Mouse (Mus musculus): ENCODE measurements around the gene Selenon. TPM values are rescaled to one million over a fixed set of nuclear protein-coding genes. Genes with fewer than 3 reads are reported as not detected.
A peak's percentile ranks its signal among the peaks of the same experiment; 100 is the strongest.
"Not testable (repeated sequence)": the region's sequence is repeated elsewhere in the genome, so short reads cannot be mapped to it uniquely, and the experiment has no call there.

Gene Selenon
- polyA plus RNA-seq, 1 experiment from 2014 or later, result 36.7 TPM

- Histone ChIP-seq H3K4me3 (peak overlapping the region; percentile 56), H3K36me3 (no peaks in the 10 kb centered on the region), H3K27me3 (no peaks in the 10 kb centered on the region), H3K4me2 (replicated peaks) (peak overlapping the region; percentile 99), H3K4me1 (peaks cover 27% of the 10 kb centered on the region), H3K27ac (peak overlapping the region; percentile 40; the same call in 1 of the 2 replicates), H3K9ac (peak overlapping the region; percentile 66), H3K9me3 (replicated peaks) (no peaks in the 10 kb centered on the region)
- peak; percentile 57; the same call in 1 of the 2 replicates for ATAC-seq (ENCODE audit: low FRiP score)
- WGBS, result 11% methylated on average over 6 of the region's 6 CpGs
These were observed 54.7 kb downstream of the Selenon start for GRCm38 (mm10) chr4:134497223-134497622.

DNA sequence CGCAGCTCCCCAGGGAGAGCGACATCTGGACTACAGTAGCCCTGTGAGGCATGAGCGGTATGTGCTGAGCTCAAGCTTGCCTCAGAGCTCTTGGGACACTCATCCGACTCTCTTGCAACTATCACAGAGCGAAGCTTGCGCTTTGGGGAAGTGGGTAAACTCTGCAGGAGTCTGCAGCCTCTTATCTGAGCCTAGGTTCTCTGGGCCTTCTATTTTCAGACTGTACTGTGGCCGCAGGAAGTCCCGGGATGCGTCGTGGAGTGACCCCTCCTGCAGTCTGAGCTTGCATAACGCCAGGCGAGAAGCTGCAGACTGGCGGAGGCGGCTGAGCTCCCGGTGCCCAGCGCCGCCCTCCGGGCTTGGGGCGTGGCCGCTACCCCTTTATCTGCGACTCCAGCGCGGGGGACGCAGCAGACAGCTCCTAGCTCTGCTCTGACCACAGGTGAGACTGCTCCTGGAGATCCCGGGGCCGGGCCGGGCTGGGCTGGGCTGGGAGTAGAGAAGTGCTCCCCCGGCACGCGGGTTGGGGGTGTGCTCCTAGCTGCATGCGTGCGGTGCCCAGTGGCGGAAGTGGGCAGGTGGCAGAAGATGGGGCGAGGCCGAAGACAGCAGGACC, 55.3 kb downstream of the Selenon start, which contains the start of gene Paqr7:
Gene Paqr7 (plus strand): TSS at position 103 of the 616 bp plus-strand sequence.
- Histone ChIP-seq H3K36me3 (no peaks in the 10 kb centered on the region), H3K27me3 (no peaks in the 10 kb centered on the region), H3K9ac (peak within 1 kb of the TSS; percentile 66), H3K4me1 (peaks cover 29% of the 10 kb centered on the region), H3K4me3 (peak within 1 kb of the TSS; percentile 56), H3K4me2 (replicated peaks) (peak within 1 kb of the TSS; percentile 99), H3K9me3 (replicated peaks) (no peaks in the 10 kb centered on the region), H3K27ac (peak within 1 kb of the TSS; percentile 40)
- WGBS, result 3% methylated on average over 35 of the region's 35 CpGs
- ATAC-seq (ENCODE audit: low FRiP score), result peak; percentile 64

- Histone ChIP-seq H3K27me3 (no peaks in the 10 kb centered on the region), H3K36me3 (no peaks in the 10 kb centered on the region), H3K4me2 (replicated peaks) (no peak overlapping the region), H3K9ac (no peak overlapping the region), H3K4me3 (no peak overlapping the region), H3K4me1 (peaks cover 29% of the 10 kb centered on the region), H3K9me3 (replicated peaks) (no peaks in the 10 kb centered on the region), H3K27ac (no peak overlapping the region)
- WGBS, result 65% methylated on average over 5 of the region's 5 CpGs
- ATAC-seq (ENCODE audit: low FRiP score), result no peak
These were observed 56.4 kb downstream of the Selenon start for GRCm38 (mm10) chr4:134495546-134495923.

DNA sequence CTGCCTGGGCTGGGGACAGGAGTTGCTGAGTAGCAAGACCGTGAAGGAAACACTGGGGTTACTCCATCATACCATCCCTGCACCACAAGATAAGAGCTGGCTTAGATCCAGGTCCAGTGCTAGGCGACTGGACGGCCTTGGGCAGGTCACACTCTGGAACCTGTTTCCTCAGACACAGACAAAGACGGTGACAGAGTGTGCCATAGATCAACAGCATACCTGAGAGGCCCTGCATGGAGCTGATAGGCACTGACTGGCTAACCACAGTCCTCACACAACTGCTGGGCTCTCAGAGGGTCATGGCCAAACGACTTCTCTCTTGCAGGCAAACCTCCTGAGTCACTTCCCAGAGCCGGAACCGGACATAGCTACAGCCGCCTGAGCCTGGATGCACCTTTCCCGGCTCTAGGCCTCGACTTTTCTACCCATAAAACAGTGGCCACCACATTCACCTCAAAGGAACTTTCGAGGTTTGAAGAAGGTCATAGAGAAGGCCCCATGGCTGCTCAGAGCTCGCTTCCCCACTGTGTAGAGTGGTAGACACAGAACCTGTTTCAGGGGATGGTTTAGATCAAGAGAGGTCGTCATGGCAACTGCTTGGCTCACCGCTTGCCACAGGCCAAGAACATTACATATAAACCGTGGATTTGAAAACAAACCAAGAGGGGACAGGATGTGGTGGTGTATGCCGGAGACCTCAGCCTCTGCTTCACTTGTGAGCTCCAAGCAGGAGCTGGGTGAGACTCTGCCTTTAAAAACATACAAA, 57.0 kb downstream of the Selenon start:
- no peaks in the 10 kb centered on the region for H3K9me3 ChIP-seq (replicated peaks)
- H3K4me2 ChIP-seq (replicated peaks), result no peak overlapping the region
- H3K36me3 ChIP-seq, result no peaks in the 10 kb centered on the region
- ATAC-seq (ENCODE audit: low FRiP score), result no peak
- no peak overlapping the region for H3K9ac ChIP-seq
- 73% methylated on average over 16 of the region's 16 CpGs for WGBS
- H3K27ac ChIP-seq, result no peak overlapping the region
- no peaks in the 10 kb centered on the region for H3K27me3 ChIP-seq
- H3K4me1 ChIP-seq, result peaks cover 29% of the 10 kb centered on the region
- no peak overlapping the region for H3K4me3 ChIP-seq

DNA sequence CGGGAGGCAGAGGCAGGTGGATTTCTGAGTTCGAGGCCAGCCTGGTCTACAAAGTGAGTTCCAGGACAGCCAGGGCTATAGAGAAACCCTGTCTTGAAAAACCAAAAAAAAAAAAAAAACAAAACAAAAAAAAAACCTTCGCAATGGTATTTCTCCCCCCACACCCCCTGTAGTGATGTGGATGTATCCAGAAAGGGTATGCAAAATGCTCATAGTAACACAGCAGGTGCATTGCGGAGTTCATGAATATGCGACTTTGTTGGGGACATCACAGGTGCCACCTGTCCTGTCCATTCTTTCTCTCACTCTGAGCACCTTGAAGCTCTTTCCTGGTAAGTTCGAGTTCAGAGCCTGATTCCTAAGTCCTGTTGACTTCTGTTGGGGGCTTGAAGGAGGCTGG, 57.8 kb downstream of the Selenon start:
- not testable (repeated sequence) for H3K9me3 ChIP-seq (replicated peaks); H3K4me2 ChIP-seq (replicated peaks); H3K9ac ChIP-seq; H3K27me3 ChIP-seq; H3K4me3 ChIP-seq; ATAC-seq (ENCODE audit: low FRiP score); H3K36me3 ChIP-seq; H3K27ac ChIP-seq
- 88% methylated on average over 6 of the region's 6 CpGs for WGBS
- peaks cover 29% of the 10 kb centered on the region for H3K4me1 ChIP-seq

- no peaks in the 10 kb centered on the region for H3K36me3 ChIP-seq
- peaks cover 13% of the 10 kb centered on the region for H3K4me1 ChIP-seq
- H3K9me3 ChIP-seq (replicated peaks), result no peaks in the 10 kb centered on the region
- H3K4me3 ChIP-seq, result no peak overlapping the region
- H3K9ac ChIP-seq, result no peak overlapping the region
- no peaks in the 10 kb centered on the region for H3K27me3 ChIP-seq
- H3K27ac ChIP-seq, result no peak overlapping the region
- ATAC-seq (ENCODE audit: low FRiP score), result no peak
- WGBS, result 83% methylated on average over 6 of the region's 6 CpGs
- no peak overlapping the region for H3K4me2 ChIP-seq (replicated peaks)
These were observed 60.2 kb downstream of the Selenon start for GRCm38 (mm10) chr4:134491716-134492115.

DNA sequence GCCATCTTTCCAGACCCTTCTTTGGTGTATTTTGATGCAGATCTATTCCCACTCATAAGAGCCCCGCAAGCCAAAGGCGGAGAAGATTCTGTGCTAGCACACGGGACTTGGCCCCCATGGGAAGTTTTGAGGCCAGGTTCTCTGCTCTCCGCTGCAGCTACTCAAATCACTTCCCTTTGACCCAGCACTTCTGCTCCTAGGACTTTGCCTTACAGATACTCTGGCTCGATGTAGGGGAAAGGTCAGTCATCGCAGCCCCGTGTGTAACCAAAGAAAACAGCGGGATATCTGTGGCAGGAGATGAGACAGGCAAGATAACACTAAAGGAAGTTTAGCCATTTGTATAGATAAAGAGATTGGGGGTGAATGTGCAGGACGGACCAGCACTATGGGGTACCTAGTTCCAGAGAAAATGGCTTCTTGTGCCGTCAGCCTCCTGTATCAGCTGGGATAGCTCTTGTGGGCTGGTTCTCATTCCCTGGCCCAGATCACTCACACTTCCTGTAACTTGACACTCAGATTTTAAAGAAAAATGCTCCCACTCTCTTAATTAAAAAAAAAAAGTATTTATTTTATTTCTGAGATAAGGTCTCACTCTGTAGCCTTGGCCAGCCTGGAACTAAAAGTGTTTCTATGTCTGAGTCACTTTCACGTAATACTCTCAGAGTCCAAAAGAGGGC, 61.8 kb downstream of the Selenon start:
- H3K27ac ChIP-seq, result no peak overlapping the region
- H3K9me3 ChIP-seq (replicated peaks), result no peaks in the 10 kb centered on the region
- H3K36me3 ChIP-seq, result no peaks in the 10 kb centered on the region
- H3K4me2 ChIP-seq (replicated peaks), result no peak overlapping the region
- H3K4me3 ChIP-seq, result no peak overlapping the region
- H3K9ac ChIP-seq, result no peak overlapping the region
- 91% methylated on average over 11 of the region's 11 CpGs for WGBS
- 0 out of 2 replicates have a peak, but pooled peaks cover 3% of the 10 kb centered on the region for H3K4me1 ChIP-seq
- no peak for ATAC-seq (ENCODE audit: low FRiP score)
- no peaks in the 10 kb centered on the region for H3K27me3 ChIP-seq

- no peak for ATAC-seq (ENCODE audit: low FRiP score)
- no peak overlapping the region for H3K4me2 ChIP-seq (replicated peaks)
- H3K9me3 ChIP-seq (replicated peaks), result no peaks in the 10 kb centered on the region
- H3K4me1 ChIP-seq, result 0 out of 2 replicates have a peak, but pooled peaks cover 3% of the 10 kb centered on the region
- H3K36me3 ChIP-seq, result no peaks in the 10 kb centered on the region
- 94% methylated on average over 5 of the region's 5 CpGs for WGBS
- H3K27ac ChIP-seq, result no peak overlapping the region
- no peak overlapping the region for H3K4me3 ChIP-seq
- no peaks in the 10 kb centered on the region for H3K27me3 ChIP-seq
- H3K9ac ChIP-seq, result no peak overlapping the region
These were observed 63.8 kb downstream of the Selenon start for GRCm38 (mm10) chr4:134488211-134488610.

Small RNA genes within 50 kb of the gene (microRNA-seq; reads per million reads assigned to microRNA genes)
- gene Mir6403, result not detected

Other genes with a start within 250 kb of the Selenon start
- gene Trim63, start 237.0 kb downstream of the Selenon start, polyA plus RNA-seq (2016; fragmentation: Nextera tagmentation; extraction: Ambion mirVana), result 0.54 and 1.6 TPM in 2 replicates
- gene Slc30a2, start 209.0 kb downstream of the Selenon start, polyA plus RNA-seq (2016; fragmentation: Nextera tagmentation; extraction: Ambion mirVana), result not detected in 2 replicates
- 1.2 and 1.7 TPM in 2 replicates for gene Extl1, start 168.3 kb downstream of the Selenon start, polyA plus RNA-seq (2016; fragmentation: Nextera tagmentation; extraction: Ambion mirVana)
- gene Pafah2, start 155.8 kb downstream of the Selenon start, polyA plus RNA-seq (2016; fragmentation: Nextera tagmentation; extraction: Ambion mirVana), result 9.2 and 10.7 TPM in 2 replicates
- gene Stmn1, start 83.8 kb downstream of the Selenon start, polyA plus RNA-seq (2016; fragmentation: Nextera tagmentation; extraction: Ambion mirVana), result 4,582 and 4,772 TPM in 2 replicates
- 9.7 and 9.8 TPM in 2 replicates for gene Paqr7, start 55.5 kb downstream of the Selenon start, polyA plus RNA-seq (2016; fragmentation: Nextera tagmentation; extraction: Ambion mirVana)
- gene Aunip, start 41.2 kb downstream of the Selenon start, polyA plus RNA-seq (2016; fragmentation: Nextera tagmentation; extraction: Ambion mirVana), result 6.3 and 7.6 TPM in 2 replicates
- gene Mtfr1l, start 16.8 kb downstream of the Selenon start, polyA plus RNA-seq (2016; fragmentation: Nextera tagmentation; extraction: Ambion mirVana), result 137 and 140 TPM in 2 replicates
- gene Man1c1, start 152.1 kb upstream of the Selenon start, polyA plus RNA-seq (2016; fragmentation: Nextera tagmentation; extraction: Ambion mirVana), result 6.4 and 7.4 TPM in 2 replicates
- 7.8 and 10.4 TPM in 2 replicates for gene Ldlrap1, start 215.9 kb upstream of the Selenon start, polyA plus RNA-seq (2016; fragmentation: Nextera tagmentation; extraction: Ambion mirVana)

All from hindbrain, embryonic 12.5 days (tissue).